Mouse (Mus musculus): ENCODE measurements at regions not wholly inside any gene's neighbourhood (a gene's known extent, or its start where the extent isn't known, plus 50 kb on each side); places are given as distances from the start of the nearest gene placed in this dataset.

- intact Hi-C loops (cut with DNase I) = no loop called here
Observed at GRCm38 (mm10) chr1:76075685-76076455, 529.8 kb downstream of the Slc4a3 start.

GRCm38 (mm10) chr1:76080241-76080640 lies 534.2 kb downstream of the Slc4a3 start:
- intact Hi-C loops (cut with DNase I) = no loop called here

GRCm38 (mm10) chr1:76081700-76082099 lies 535.6 kb downstream of the Slc4a3 start:
- intact Hi-C loops (cut with DNase I) = no loop called here

- intact Hi-C loops (cut with DNase I) = no loop called here
Observed at GRCm38 (mm10) chr1:76083273-76084036, 537.4 kb downstream of the Slc4a3 start.

GRCm38 (mm10) chr1:76091031-76091430 lies 545.0 kb downstream of the Slc4a3 start:
- intact Hi-C loops (cut with DNase I) = no loop called here

GRCm38 (mm10) chr1:76113281-76113680 lies 567.2 kb downstream of the Slc4a3 start:
- intact Hi-C loops (cut with DNase I) = no loop called here

GRCm38 (mm10) chr1:76120840-76121239 lies 574.8 kb downstream of the Slc4a3 start:
- intact Hi-C loops (cut with DNase I) = no loop called here

GRCm38 (mm10) chr1:76130353-76130752 lies 584.3 kb downstream of the Slc4a3 start:
- intact Hi-C loops (cut with DNase I) = no loop called here

GRCm38 (mm10) chr1:76136810-76137209 lies 590.7 kb downstream of the Slc4a3 start:
- intact Hi-C loops (cut with DNase I) = no loop called here

GRCm38 (mm10) chr1:76137701-76138100 lies 591.6 kb downstream of the Slc4a3 start:
- intact Hi-C loops (cut with DNase I) = no loop called here

- intact Hi-C loops (cut with DNase I) = no loop called here
Observed at GRCm38 (mm10) chr1:76143516-76143915, 597.5 kb downstream of the Slc4a3 start.

- intact Hi-C loops (cut with DNase I) = no loop called here
Observed at GRCm38 (mm10) chr1:76148963-76149362, 602.9 kb downstream of the Slc4a3 start.

GRCm38 (mm10) chr1:76156291-76156690 lies 610.2 kb downstream of the Slc4a3 start:
- intact Hi-C loops (cut with DNase I) = no loop called here

- intact Hi-C loops (cut with DNase I) = no loop called here
Observed at GRCm38 (mm10) chr1:76167486-76167885, 621.4 kb downstream of the Slc4a3 start.

GRCm38 (mm10) chr1:76181181-76181580 lies 635.1 kb downstream of the Slc4a3 start:
- intact Hi-C loops (cut with DNase I) = no loop called here

- intact Hi-C loops (cut with DNase I) = no loop called here
Observed at GRCm38 (mm10) chr1:76194844-76195243, 648.8 kb downstream of the Slc4a3 start.

- intact Hi-C loops (cut with DNase I) = no loop called here
Observed at GRCm38 (mm10) chr1:76197651-76198050, 651.6 kb downstream of the Slc4a3 start.

- intact Hi-C loops (cut with DNase I) = no loop called here
Observed at GRCm38 (mm10) chr1:76200906-76201305, 654.8 kb downstream of the Slc4a3 start.

- intact Hi-C loops (cut with DNase I) = no loop called here
Observed at GRCm38 (mm10) chr1:76212486-76212885, 666.4 kb downstream of the Slc4a3 start.

- intact Hi-C loops (cut with DNase I) = no loop called here
Observed at GRCm38 (mm10) chr1:76244721-76245120, 698.7 kb downstream of the Slc4a3 start.

- intact Hi-C loops (cut with DNase I) = no loop called here
Observed at GRCm38 (mm10) chr1:76246181-76246796, 700.2 kb downstream of the Slc4a3 start.

- intact Hi-C loops (cut with DNase I) = no loop called here
Observed at GRCm38 (mm10) chr1:76247126-76247525, 701.1 kb downstream of the Slc4a3 start.
